Mouse (Mus musculus): ENCODE measurements around the gene Gcc2.

DNA sequence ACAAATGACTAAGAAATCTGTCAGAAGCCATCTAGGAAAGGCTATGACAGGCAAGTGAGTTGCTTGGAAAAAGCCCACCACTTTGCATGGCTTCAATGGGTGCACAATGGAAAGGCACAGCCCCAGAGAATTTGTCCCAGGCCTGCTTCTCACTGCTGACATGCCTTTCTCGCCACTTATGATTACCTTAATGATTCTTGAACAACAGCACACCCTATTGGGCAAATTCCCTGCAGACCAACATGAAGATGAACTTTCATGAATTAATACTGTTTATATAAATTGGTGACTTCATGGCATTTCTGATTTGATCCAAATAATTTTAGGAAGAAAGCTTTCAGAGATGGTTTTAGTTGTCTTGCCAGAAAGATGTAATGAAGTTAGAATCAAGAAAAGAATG, 5.8 kb upstream of the Gcc2 start:
- no peak for TF ChIP-seq CTCF (IDR thresholded peaks at IDR 0.05; ENCODE audit: insufficient read depth, low read length)
- no peak for TF ChIP-seq POLR2A (IDR thresholded peaks at IDR 0.05; ENCODE audit: borderline replicate concordance, extremely low read depth, low read depth, low read length)

Data from lung, adult 2 months (tissue).